Mouse (Mus musculus): ENCODE results near the gene Ebf1.

The Ebf1 gene

GRCm38 (mm10) chr11:45003716-45004437 lies 386.8 kb downstream of the Ebf1 start:
- DNase-seq (ENCODE audit: extremely low spot score, low read depth, low spot score): no peak

DNA sequence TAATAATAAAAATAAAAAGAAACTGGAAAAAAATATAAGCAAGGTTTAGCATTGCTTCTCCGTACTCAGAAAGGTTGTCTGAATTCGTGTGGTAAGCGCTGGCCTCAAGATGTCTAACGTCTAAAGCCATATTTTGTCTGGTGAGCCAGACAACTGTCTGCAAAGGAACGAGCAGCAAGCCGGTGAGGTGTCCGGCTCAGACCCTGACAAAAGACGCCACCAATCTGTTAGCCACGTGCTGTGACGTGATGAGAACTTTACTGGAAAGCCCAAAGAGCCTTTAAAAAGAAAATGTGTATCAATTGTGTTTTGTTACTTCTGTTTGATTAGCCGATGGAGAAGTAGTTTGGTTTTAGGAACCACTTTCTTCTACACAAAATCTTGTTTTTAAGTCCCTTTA lies 390.2 kb downstream of the Ebf1 start:
- DNase-seq (ENCODE audit: extremely low spot score, low read depth, low spot score): no peak

- DNase-seq (ENCODE audit: extremely low spot score, low read depth, low spot score): no peak
Observed at GRCm38 (mm10) chr11:45008078-45008477, 391.0 kb downstream of the Ebf1 start.

- no peak for DNase-seq (ENCODE audit: extremely low spot score, low read depth, low spot score)
Observed at GRCm38 (mm10) chr11:45008760-45009159, 391.6 kb downstream of the Ebf1 start.

- no peak for DNase-seq (ENCODE audit: extremely low spot score, low read depth, low spot score)
Observed at GRCm38 (mm10) chr11:45012081-45012480, 395.0 kb downstream of the Ebf1 start.

DNA sequence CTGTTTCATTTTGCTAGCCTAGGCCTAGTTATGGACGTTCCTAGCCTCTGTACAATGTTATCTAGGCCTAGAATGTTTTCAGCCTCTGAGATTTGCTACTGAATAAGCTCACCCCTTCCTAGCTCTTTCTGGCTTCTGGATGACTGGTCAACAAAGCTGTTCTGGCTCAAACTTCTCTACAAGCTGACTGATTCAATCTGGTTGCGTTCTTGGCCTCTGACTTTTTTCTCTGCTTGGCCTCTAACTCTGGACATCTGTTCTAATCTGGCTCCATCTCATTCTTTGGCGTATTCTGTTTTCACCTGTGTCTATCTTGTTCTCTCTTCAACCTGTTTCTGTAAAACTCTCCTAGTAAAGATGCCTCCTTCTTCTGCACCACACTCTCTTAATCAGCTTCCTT lies 400.4 kb downstream of the Ebf1 start:
- no peak for DNase-seq (ENCODE audit: extremely low spot score, low read depth, low spot score)

DNA sequence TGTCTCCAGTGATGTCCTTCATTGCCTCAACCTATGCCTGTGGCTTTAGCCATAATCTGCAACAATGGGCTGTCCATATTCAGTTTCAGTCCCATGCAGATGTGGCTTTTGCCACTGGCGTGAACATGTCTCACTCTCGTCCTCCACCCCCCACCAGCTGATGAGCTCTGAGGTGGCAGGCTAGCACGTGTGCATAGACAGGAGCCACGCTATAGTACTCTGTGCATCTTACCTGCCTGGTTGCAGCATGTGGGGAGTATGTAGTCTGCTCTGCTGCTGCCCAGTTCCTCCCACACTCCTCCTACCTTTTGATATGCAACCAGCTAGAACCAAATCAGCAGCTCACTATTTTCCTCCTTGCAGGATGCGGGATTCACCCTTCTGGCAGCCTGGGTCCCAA lies 408.9 kb downstream of the Ebf1 start:
- no peak for DNase-seq (ENCODE audit: extremely low spot score, low read depth, low spot score)

GRCm38 (mm10) chr11:45026674-45027073 lies 409.6 kb downstream of the Ebf1 start:
- no peak for DNase-seq (ENCODE audit: extremely low spot score, low read depth, low spot score)

GRCm38 (mm10) chr11:45027076-45027475 lies 410.0 kb downstream of the Ebf1 start:
- no peak for DNase-seq (ENCODE audit: extremely low spot score, low read depth, low spot score)

- no peak for DNase-seq (ENCODE audit: extremely low spot score, low read depth, low spot score)
Observed at GRCm38 (mm10) chr11:45055744-45056610, 438.9 kb downstream of the Ebf1 start.

All from hindlimb bud, embryonic 11.5 days (tissue).